Mouse (Mus musculus): ENCODE measurements around the gene Ptprn2. TPM values are rescaled to one million over a fixed set of nuclear protein-coding genes. Genes with fewer than 3 reads are reported as not detected.

Ptprn2 gene
- polyA plus RNA-seq, 1 experiment from 2014 or later, result 0.14 TPM

GRCm38 (mm10) chr12:117054925-117055570, 569.5 kb downstream of the Ptprn2 start:
- ATAC-seq (no peak), DNase-seq (no peak)
- TF ChIP-seq EP300 (IDR thresholded peaks at IDR 0.05; ENCODE audit: low read depth) (no peak), CTCF (IDR thresholded peaks at IDR 0.05; ENCODE audit: low read depth) (no peak)
- no peak overlapping the region for H3K4me2 ChIP-seq (ENCODE audit: low read depth, low read length)
- no peaks in the 10 kb centered on the region for H3K9me3 ChIP-seq (ENCODE audit: low read length)
- H3K36me3 ChIP-seq (replicated peaks; ENCODE audit: insufficient read depth, low read length), result no peaks in the 10 kb centered on the region
- no peaks in the 10 kb centered on the region for H3K27me3 ChIP-seq (ENCODE audit: insufficient read depth, low read length)
- H3K4me3 ChIP-seq (ENCODE audit: low read depth, low read length), result no peak overlapping the region
- no peaks in the 10 kb centered on the region for H3K4me1 ChIP-seq (ENCODE audit: insufficient read depth)
- H3K27ac ChIP-seq (ENCODE audit: low read depth), result no peak overlapping the region
- WGBS (ENCODE audit: insufficient replicate concordance), result 76% methylated on average over 10 of the region's 10 CpGs
- no peak overlapping the region for H3K9ac ChIP-seq (replicated peaks)

DNA sequence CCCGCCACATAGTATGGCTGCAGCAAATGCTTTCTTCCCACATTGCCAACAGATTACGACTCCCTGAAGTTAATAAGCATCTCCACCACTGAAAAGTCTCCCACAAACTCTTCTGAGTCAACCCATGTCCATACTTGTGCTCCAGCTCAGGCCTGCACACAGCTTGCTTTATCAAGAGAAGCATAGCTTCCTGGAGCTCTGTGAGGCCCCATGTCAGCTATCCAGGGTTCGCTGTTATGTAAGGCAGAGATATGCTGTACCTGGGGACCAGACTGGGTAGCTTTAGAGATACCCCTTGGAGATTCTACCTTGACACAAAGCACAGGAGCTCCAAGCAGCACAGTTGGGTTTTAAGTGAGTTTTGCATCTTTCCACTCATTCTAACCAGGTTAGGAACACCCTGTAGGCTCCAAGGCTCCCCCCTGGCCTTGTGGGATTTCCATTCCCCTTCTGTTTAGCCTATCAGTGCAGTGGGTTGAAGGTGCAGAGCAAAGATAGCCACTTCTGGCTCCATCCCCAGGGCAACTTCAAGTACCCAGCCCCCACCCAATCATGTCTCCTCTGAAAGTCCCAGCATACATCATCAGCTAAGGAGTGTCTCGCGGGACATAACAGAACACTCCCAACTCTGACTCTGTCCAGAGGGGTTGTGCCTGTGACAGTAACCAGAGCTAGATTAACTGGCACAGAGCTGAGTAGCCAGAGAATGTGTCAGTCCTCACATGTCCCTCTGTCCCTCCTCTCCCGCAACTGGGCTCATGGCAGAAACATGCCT, 572.9 kb downstream of the Ptprn2 start:
- no peak overlapping the region for H3K4me2 ChIP-seq (ENCODE audit: low read depth, low read length)
- TF ChIP-seq CTCF (IDR thresholded peaks at IDR 0.05; ENCODE audit: low read depth) (no peak), EP300 (IDR thresholded peaks at IDR 0.05; ENCODE audit: low read depth) (no peak)
- H3K4me3 ChIP-seq (ENCODE audit: low read depth, low read length), result no peak overlapping the region
- H3K27ac ChIP-seq (ENCODE audit: low read depth), result no peak overlapping the region
- no peak overlapping the region for H3K9ac ChIP-seq (replicated peaks)
- H3K9me3 ChIP-seq (ENCODE audit: low read length), result no peaks in the 10 kb centered on the region
- H3K36me3 ChIP-seq (replicated peaks; ENCODE audit: insufficient read depth, low read length), result no peaks in the 10 kb centered on the region
- no peak for ATAC-seq
- H3K4me1 ChIP-seq (ENCODE audit: insufficient read depth), result no peaks in the 10 kb centered on the region
- no peaks in the 10 kb centered on the region for H3K27me3 ChIP-seq (ENCODE audit: insufficient read depth, low read length)
- DNase-seq, result no peak
- WGBS (ENCODE audit: insufficient replicate concordance), result 69% methylated on average over 6 of the region's 6 CpGs

GRCm38 (mm10) chr12:117058975-117059374, 573.5 kb downstream of the Ptprn2 start:
- Histone ChIP-seq H3K4me1 (ENCODE audit: insufficient read depth) (no peaks in the 10 kb centered on the region), H3K27me3 (ENCODE audit: insufficient read depth, low read length) (no peaks in the 10 kb centered on the region), H3K9me3 (ENCODE audit: low read length) (no peaks in the 10 kb centered on the region), H3K27ac (ENCODE audit: low read depth) (no peak overlapping the region), H3K36me3 (replicated peaks; ENCODE audit: insufficient read depth, low read length) (no peaks in the 10 kb centered on the region), H3K4me2 (ENCODE audit: low read depth, low read length) (no peak overlapping the region), H3K9ac (replicated peaks) (no peak overlapping the region), H3K4me3 (ENCODE audit: low read depth, low read length) (no peak overlapping the region)
- no peak for DNase-seq
- ATAC-seq, result no peak
- no peak for TF ChIP-seq CTCF (IDR thresholded peaks at IDR 0.05; ENCODE audit: low read depth)
- TF ChIP-seq EP300 (IDR thresholded peaks at IDR 0.05; ENCODE audit: low read depth), result no peak
- WGBS (ENCODE audit: insufficient replicate concordance), result 74% methylated on average over 7 of the region's 7 CpGs

GRCm38 (mm10) chr12:117077664-117078063, 592.1 kb downstream of the Ptprn2 start:
- WGBS (ENCODE audit: insufficient replicate concordance), result 49% methylated on average over 7 of the region's 7 CpGs
- Histone ChIP-seq H3K27me3 (ENCODE audit: insufficient read depth, low read length) (no peaks in the 10 kb centered on the region), H3K36me3 (replicated peaks; ENCODE audit: insufficient read depth, low read length) (no peaks in the 10 kb centered on the region), H3K27ac (ENCODE audit: low read depth) (no peak overlapping the region), H3K4me1 (ENCODE audit: insufficient read depth) (no peaks in the 10 kb centered on the region), H3K4me2 (ENCODE audit: low read depth, low read length) (no peak overlapping the region), H3K4me3 (ENCODE audit: low read depth, low read length) (no peak overlapping the region), H3K9ac (replicated peaks) (no peak overlapping the region), H3K9me3 (ENCODE audit: low read length) (no peaks in the 10 kb centered on the region)
- DNase-seq, result no peak
- ATAC-seq, result no peak
- TF ChIP-seq EP300 (IDR thresholded peaks at IDR 0.05; ENCODE audit: low read depth) (no peak), CTCF (IDR thresholded peaks at IDR 0.05; ENCODE audit: low read depth) (no peak)

DNA sequence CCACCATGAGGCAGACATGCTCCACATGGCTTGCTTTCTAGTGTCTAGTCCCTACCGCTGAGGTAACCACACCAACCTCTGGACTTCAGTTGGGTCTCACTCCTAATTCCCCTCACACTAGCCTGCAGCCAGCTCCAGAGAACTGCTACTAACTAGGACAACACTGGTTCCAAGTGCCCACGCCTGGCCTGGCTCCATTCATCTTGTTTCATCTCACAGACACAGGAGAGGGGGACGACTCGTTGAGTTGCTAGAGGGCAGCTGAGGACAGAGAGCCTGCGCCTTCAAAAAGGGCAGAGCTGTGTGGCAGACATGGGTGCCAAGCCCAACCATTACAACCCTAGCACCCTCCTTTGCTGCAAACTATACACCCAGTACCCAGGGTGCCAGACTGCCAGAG, 593.4 kb downstream of the Ptprn2 start:
- H3K27ac ChIP-seq (ENCODE audit: low read depth), result no peak overlapping the region
- H3K9me3 ChIP-seq (ENCODE audit: low read length), result no peaks in the 10 kb centered on the region
- no peak for TF ChIP-seq EP300 (IDR thresholded peaks at IDR 0.05; ENCODE audit: low read depth)
- TF ChIP-seq CTCF (IDR thresholded peaks at IDR 0.05; ENCODE audit: low read depth), result no peak
- no peaks in the 10 kb centered on the region for H3K36me3 ChIP-seq (replicated peaks; ENCODE audit: insufficient read depth, low read length)
- WGBS (ENCODE audit: insufficient replicate concordance), result 64% methylated on average over 5 of the region's 5 CpGs
- H3K4me1 ChIP-seq (ENCODE audit: insufficient read depth), result no peaks in the 10 kb centered on the region
- no peak for DNase-seq
- H3K4me3 ChIP-seq (ENCODE audit: low read depth, low read length), result no peak overlapping the region
- no peak overlapping the region for H3K9ac ChIP-seq (replicated peaks)
- ATAC-seq, result no peak
- H3K27me3 ChIP-seq (ENCODE audit: insufficient read depth, low read length), result no peaks in the 10 kb centered on the region
- H3K4me2 ChIP-seq (ENCODE audit: low read depth, low read length), result no peak overlapping the region

DNA sequence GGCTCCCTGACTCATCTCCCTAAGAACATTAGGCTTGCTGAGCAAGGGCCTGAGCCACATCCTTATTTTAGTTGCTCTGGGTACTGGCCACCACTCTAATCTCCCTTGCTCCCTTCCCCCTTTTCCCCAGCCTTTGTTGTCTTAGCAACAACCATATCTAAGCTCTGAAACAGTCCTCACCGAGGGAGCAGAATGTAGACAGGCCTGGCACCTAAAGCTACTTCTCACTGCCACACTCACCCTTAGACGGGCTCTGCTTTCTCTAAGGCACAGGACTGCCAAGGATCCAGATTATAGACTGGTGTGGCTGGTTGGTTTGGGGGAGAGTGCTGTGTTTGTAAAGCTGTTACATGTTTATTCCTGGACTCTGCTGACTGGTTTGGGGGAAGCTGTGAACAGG, 594.2 kb downstream of the Ptprn2 start:
- WGBS (ENCODE audit: insufficient replicate concordance), result 48% methylated on average over 2 of the region's 2 CpGs
- Histone ChIP-seq H3K4me1 (ENCODE audit: insufficient read depth) (no peaks in the 10 kb centered on the region), H3K27ac (ENCODE audit: low read depth) (no peak overlapping the region), H3K4me3 (ENCODE audit: low read depth, low read length) (no peak overlapping the region), H3K9ac (replicated peaks) (no peak overlapping the region), H3K4me2 (ENCODE audit: low read depth, low read length) (no peak overlapping the region), H3K27me3 (ENCODE audit: insufficient read depth, low read length) (no peaks in the 10 kb centered on the region), H3K9me3 (ENCODE audit: low read length) (no peaks in the 10 kb centered on the region), H3K36me3 (replicated peaks; ENCODE audit: insufficient read depth, low read length) (no peaks in the 10 kb centered on the region)
- DNase-seq, result no peak
- no peak for TF ChIP-seq CTCF (IDR thresholded peaks at IDR 0.05; ENCODE audit: low read depth)
- TF ChIP-seq EP300 (IDR thresholded peaks at IDR 0.05; ENCODE audit: low read depth), result no peak
- ATAC-seq, result no peak

All from liver, postnatal 0 days (tissue).